Mouse (Mus musculus): ENCODE measurements around the gene Mex3d.

Mex3d gene

GRCm38 (mm10) chr10:80415566-80415965 is 28.1 kb upstream of the Mex3d start:
- no peak for ATAC-seq (ENCODE audit: insufficient number of reproducible peaks, low FRiP score, low TSS enrichment)

DNA sequence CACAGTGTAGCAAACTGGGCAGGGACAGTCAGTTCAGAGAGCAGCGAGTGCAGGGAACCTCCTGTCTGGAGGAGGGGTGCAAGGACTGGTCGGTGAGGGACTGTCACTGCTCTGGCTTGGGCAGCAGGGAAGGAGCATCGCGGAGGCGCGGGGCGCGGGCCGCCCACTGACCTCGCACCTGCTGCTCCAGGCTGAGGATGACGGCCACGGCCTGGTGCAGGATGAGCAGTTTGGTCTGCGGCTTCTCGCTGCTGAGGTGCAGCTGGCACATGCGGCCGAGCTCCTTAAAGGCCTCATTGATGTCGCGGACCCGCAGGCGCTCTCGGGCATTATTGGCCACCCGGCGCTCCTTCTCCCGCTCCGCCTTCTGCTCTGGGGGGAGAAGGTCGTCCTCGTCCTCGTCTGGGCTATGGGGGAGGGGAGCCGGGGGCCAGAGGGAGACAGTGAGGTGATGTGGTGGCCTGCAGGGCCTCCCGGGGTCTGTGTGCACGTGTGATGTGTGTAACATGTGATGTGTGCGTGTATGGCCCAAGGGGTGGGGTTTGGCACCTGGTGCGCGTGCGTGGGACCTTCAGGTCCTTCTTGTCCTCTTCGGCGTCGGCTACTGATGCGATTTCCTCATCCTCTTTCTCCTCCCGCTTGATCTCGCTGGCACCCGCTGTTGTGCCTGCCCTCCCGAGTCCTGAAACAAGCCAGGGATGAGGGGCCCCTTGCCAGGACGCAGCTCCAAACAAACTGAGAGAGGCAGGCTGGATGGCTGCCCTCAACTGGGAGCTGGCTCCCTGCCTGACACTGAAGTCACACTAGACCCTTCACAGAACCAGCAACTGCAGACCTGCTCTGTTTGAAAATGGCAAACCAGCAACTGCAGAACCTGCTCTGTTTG is 25.4 kb upstream of the Mex3d start:
- ATAC-seq (ENCODE audit: insufficient number of reproducible peaks, low FRiP score, low TSS enrichment): peak; percentile 17; the same call in 1 of the 2 replicates

GRCm38 (mm10) chr10:80407924-80408323 is 20.5 kb upstream of the Mex3d start:
- ATAC-seq (ENCODE audit: insufficient number of reproducible peaks, low FRiP score, low TSS enrichment): no peak

- ATAC-seq (ENCODE audit: insufficient number of reproducible peaks, low FRiP score, low TSS enrichment): peak; percentile 79
Measured at GRCm38 (mm10) chr10:80406684-80407501, 19.4 kb upstream of the Mex3d start, which contains the start of gene Uqcr11. Gene Uqcr11, minus strand, starts transcription at chr10:80406830.

GRCm38 (mm10) chr10:80405481-80406173 is 18.2 kb upstream of the Mex3d start:
- no peak for ATAC-seq (ENCODE audit: insufficient number of reproducible peaks, low FRiP score, low TSS enrichment)

GRCm38 (mm10) chr10:80403044-80403692 is 15.7 kb upstream of the Mex3d start:
- no peak for ATAC-seq (ENCODE audit: insufficient number of reproducible peaks, low FRiP score, low TSS enrichment)

- no peak for ATAC-seq (ENCODE audit: insufficient number of reproducible peaks, low FRiP score, low TSS enrichment)
Measured at GRCm38 (mm10) chr10:80400704-80401161, 13.3 kb upstream of the Mex3d start.

- ATAC-seq (ENCODE audit: insufficient number of reproducible peaks, low FRiP score, low TSS enrichment): no peak
Measured at GRCm38 (mm10) chr10:80399973-80400703, 12.7 kb upstream of the Mex3d start.

GRCm38 (mm10) chr10:80399191-80399972 is 11.9 kb upstream of the Mex3d start, which contains the start of gene Mbd3:
Gene Mbd3, minus strand, starts transcription at chr10:80399550.
- ATAC-seq (ENCODE audit: insufficient number of reproducible peaks, low FRiP score, low TSS enrichment): peak; percentile 90

DNA sequence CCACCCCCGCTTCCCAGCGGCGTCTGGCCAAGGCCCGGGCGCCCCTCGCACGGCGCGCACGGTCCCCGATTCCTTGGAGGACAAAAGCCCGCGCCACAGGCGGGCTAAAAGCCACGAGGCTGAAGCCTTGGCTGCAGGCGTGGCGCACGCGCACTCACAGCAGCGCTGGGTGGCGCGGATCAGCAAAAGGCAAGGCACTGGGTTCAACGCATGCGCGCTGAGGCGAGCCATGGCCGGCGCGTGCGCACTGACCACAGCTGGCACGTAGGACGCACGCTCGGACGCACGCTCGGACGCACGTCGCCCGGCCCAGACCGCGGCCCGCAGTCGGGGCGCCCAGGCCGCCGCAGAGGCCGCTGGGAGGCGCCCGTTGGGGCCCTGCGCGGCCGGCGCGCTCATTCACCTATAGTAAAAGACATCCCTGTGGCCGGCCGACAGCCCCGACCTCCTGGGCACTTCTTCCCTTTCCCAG is 11.3 kb upstream of the Mex3d start:
- ATAC-seq (ENCODE audit: insufficient number of reproducible peaks, low FRiP score, low TSS enrichment): peak; percentile 66

DNA sequence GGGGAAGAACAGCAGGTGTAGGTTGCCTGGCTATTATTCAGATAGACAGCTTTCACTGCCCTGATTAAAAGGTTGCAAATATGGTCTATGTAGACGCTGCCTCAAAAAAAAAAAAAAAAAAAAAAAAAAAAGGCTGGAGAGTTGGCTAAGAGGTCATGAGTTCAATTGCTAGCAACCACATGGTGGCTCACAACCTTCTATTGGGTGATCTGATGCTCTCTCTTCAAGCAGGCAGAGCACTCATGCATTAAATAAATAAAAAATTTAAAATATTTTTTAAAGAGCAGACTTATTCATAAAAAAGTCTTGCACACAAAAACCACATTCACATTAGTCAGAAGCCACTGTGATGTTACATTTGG is 10.7 kb upstream of the Mex3d start:
- ATAC-seq (ENCODE audit: insufficient number of reproducible peaks, low FRiP score, low TSS enrichment): no peak

DNA sequence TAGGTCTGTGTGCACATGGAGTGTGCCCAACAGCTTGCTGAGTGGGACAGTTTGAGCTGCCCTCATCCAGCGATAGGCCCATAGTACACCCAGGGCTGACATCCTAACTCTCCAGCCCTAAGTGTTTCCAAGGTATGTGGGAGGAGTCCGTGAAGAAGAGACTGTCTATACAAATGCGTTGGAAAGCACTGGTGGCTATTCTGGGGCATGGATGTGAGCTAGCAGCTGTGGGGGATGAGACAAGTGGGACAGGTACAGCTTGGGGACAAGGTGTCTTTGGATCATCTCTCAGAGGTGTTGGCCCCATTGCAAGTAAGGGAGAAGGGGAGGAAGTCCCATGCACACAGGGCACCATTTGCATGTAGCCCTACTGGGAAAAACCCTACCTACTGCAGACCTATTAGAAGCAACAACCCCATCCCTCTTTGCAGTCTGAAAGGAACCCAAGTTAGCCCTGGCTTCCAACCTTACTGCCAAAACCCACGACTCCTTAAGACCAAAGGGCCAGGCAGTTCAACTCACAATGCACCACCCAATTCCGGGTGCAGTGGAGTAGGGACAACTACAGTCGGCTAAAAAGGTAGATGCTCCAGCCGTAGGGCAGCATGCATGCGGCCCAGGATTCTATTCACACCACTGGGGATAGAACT is 10.2 kb upstream of the Mex3d start:
- ATAC-seq (ENCODE audit: insufficient number of reproducible peaks, low FRiP score, low TSS enrichment): no peak

GRCm38 (mm10) chr10:80396822-80397523 is 9.5 kb upstream of the Mex3d start:
- ATAC-seq (ENCODE audit: insufficient number of reproducible peaks, low FRiP score, low TSS enrichment): no peak

DNA sequence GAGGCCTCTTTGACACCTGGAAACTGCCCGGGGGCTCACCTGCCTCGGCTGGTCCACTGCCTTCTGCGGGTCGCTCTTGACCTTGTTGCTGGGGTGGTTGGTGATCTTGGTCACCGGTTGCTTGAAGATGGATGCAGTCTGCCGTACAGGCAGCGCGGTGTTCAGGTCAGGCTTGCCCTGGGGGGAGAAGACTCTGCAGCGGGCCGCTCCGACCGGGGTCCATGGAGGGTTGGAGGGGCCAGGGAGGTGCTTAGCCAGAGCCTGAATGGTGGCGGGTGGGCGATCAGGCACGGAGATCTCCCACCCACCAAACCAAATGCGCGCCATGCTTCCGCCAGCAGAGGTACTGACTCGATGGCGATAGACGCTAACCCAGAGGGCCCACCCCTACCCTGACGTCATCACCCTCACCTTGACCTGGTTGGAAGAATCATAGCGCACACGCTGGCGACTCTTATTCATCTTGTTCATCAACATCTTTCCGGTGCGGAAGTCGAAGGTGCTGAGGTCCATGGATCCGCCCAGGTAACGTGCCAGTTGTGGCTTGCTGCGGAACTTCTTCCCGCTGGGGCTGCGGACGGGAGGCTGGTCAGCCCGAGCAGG is 7.7 kb upstream of the Mex3d start:
- no peak for ATAC-seq (ENCODE audit: insufficient number of reproducible peaks, low FRiP score, low TSS enrichment)

DNA sequence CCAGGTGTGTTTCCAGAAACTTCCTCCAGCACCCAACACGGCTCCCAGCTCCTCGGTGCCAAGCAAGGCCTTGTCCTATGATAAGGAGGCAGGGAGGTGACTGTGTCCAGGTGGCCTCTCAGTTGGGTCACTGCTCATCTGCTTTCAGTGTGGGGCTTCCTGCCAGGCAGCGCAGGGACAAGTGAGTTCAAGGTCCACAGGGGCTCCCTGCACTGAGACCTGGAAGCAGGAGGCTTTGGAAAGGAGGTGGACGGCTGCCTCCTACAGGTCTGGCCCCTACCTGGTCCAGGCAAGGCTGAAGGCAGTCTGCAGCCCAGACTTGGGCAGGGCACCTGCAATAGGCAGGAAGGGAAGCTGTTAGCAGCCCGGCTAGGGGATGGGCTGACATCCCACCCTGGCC is 5.2 kb upstream of the Mex3d start:
- no peak for ATAC-seq (ENCODE audit: insufficient number of reproducible peaks, low FRiP score, low TSS enrichment)

DNA sequence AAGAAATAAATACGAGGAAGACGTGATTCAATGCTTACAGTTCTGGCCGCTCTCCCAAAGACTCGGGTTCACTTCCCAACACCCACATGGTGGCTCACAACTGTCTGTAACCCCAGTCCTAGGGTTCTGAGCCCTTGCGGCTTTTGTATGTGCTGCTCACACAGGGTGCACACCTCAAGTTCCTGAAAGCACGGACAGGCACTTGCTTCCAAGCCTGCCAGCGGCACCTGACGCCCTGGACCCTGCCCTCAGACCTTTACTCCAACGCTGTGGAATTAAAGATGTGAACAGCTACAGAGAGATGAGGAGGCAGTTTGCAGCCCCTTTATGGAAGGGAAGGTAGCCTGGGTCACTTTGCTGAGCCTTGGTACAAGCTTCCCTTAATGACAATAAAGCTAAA is 3.2 kb upstream of the Mex3d start:
- ATAC-seq (ENCODE audit: insufficient number of reproducible peaks, low FRiP score, low TSS enrichment): no peak

GRCm38 (mm10) chr10:80389185-80389708 is 1.8 kb upstream of the Mex3d start:
- no peak for ATAC-seq (ENCODE audit: insufficient number of reproducible peaks, low FRiP score, low TSS enrichment)

All from cerebellum, adult (tissue).